Mouse (Mus musculus): Measurements from ENCODE around the gene 4930535I16Rik. TPM values are rescaled to one million over a fixed set of nuclear protein-coding genes. Genes with fewer than 3 reads are reported as not detected.
A peak's percentile ranks its signal among the peaks of the same experiment; 100 is the strongest.

The 4930535I16Rik gene
- polyA plus RNA-seq, 1 experiment: 0.26 TPM

- no peaks in the 10 kb centered on the region for H3K27me3 ChIP-seq (ENCODE audit: control insufficient read depth, insufficient read depth, low read length)
- TF ChIP-seq POLR2A (IDR thresholded peaks at IDR 0.05; ENCODE audit: control insufficient read depth, extremely low read depth, insufficient read depth, low read length, poor library complexity) (no peak), CTCF (IDR thresholded peaks at IDR 0.05; ENCODE audit: borderline replicate concordance, control insufficient read depth, extremely low read depth, insufficient read depth, low read length, poor library complexity) (no peak)
- H3K36me3 ChIP-seq (ENCODE audit: control insufficient read depth, insufficient read depth, low read length): no peaks in the 10 kb centered on the region
- H3K4me1 ChIP-seq (replicated peaks; ENCODE audit: control insufficient read depth, insufficient read depth, low read length): no peaks in the 10 kb centered on the region
- no peak overlapping the region for H3K27ac ChIP-seq (ENCODE audit: control insufficient read depth, insufficient read depth, low read length)
- no peak overlapping the region for H3K4me3 ChIP-seq (ENCODE audit: control insufficient read depth, insufficient read depth, low read length)
- WGBS: 16% methylated on average over 5 of the region's 5 CpGs
- DNase-seq: peak; percentile 35
Observed at GRCm38 (mm10) chr4:123898696-123899095, 19.1 kb downstream of the 4930535I16Rik start.

GRCm38 (mm10) chr4:123894295-123894694 is 23.5 kb downstream of the 4930535I16Rik start:
- 91% methylated on average over 4 of the region's 4 CpGs for WGBS
- H3K4me1 ChIP-seq (replicated peaks; ENCODE audit: control insufficient read depth, insufficient read depth, low read length): no peaks in the 10 kb centered on the region
- H3K36me3 ChIP-seq (ENCODE audit: control insufficient read depth, insufficient read depth, low read length): no peaks in the 10 kb centered on the region
- H3K27me3 ChIP-seq (ENCODE audit: control insufficient read depth, insufficient read depth, low read length): no peaks in the 10 kb centered on the region
- TF ChIP-seq CTCF (IDR thresholded peaks at IDR 0.05; ENCODE audit: borderline replicate concordance, control insufficient read depth, extremely low read depth, insufficient read depth, low read length, poor library complexity) (no peak), POLR2A (IDR thresholded peaks at IDR 0.05; ENCODE audit: control insufficient read depth, extremely low read depth, insufficient read depth, low read length, poor library complexity) (no peak)
- H3K4me3 ChIP-seq (ENCODE audit: control insufficient read depth, insufficient read depth, low read length): no peak overlapping the region
- no peak overlapping the region for H3K27ac ChIP-seq (ENCODE audit: control insufficient read depth, insufficient read depth, low read length)
- DNase-seq: no peak

DNA sequence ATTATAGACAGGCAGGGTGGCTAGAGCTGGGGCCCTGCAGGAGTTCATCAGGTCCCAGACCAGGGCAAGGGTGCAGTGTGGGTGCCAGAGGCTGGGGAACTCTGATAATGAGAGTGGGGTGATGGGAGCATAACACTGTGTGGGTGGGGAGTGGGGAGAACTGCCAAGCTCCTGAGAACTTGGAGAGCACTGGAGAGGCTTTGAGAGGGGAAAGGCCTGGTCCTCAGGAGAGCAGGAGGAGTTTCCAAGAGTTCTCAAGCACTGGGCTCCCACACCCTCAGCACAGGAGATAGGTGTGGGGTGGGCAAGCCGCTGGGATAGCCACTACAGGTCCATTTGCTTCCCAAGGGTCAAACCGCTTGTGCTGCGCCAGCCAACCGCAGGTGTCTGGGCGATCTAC is 24.1 kb downstream of the 4930535I16Rik start:
- TF ChIP-seq POLR2A (IDR thresholded peaks at IDR 0.05; ENCODE audit: control insufficient read depth, extremely low read depth, insufficient read depth, low read length, poor library complexity) (no peak), CTCF (IDR thresholded peaks at IDR 0.05; ENCODE audit: borderline replicate concordance, control insufficient read depth, extremely low read depth, insufficient read depth, low read length, poor library complexity) (no peak)
- Histone ChIP-seq H3K27ac (ENCODE audit: control insufficient read depth, insufficient read depth, low read length) (no peak overlapping the region), H3K36me3 (ENCODE audit: control insufficient read depth, insufficient read depth, low read length) (no peaks in the 10 kb centered on the region), H3K4me1 (replicated peaks; ENCODE audit: control insufficient read depth, insufficient read depth, low read length) (no peaks in the 10 kb centered on the region), H3K4me3 (ENCODE audit: control insufficient read depth, insufficient read depth, low read length) (no peak overlapping the region), H3K27me3 (ENCODE audit: control insufficient read depth, insufficient read depth, low read length) (no peaks in the 10 kb centered on the region)
- no peak for DNase-seq
- WGBS: 93% methylated on average over 5 of the region's 5 CpGs

Other genes starting within 250 kb of the 4930535I16Rik start
- gene Macf1, start 233.7 kb downstream of the 4930535I16Rik start, polyA plus RNA-seq (2012; rRNA removed): 104 and 121 TPM in 2 replicates
- gene Ndufs5, start 199.8 kb downstream of the 4930535I16Rik start, polyA plus RNA-seq (2012; rRNA removed): 41.9 and 44.2 TPM in 2 replicates
- gene Akirin1, start 167.7 kb downstream of the 4930535I16Rik start, polyA plus RNA-seq (2012; rRNA removed): 56.4 and 71.7 TPM in 2 replicates
- 3.3 and 4.3 TPM in 2 replicates for gene Rhbdl2, start 130.1 kb downstream of the 4930535I16Rik start, polyA plus RNA-seq (2012; rRNA removed)
- gene 4933427I04Rik, start 58.3 kb downstream of the 4930535I16Rik start, polyA plus RNA-seq (2012; rRNA removed): 0.09 TPM in 1 of 2 replicates, not detected in the other
- 17.1 and 21.0 TPM in 2 replicates for gene Mycbp, start 13.2 kb downstream of the 4930535I16Rik start, polyA plus RNA-seq (2012; rRNA removed)
- 44.6 and 46.2 TPM in 2 replicates for gene Rragc, start 576 bp downstream of the 4930535I16Rik start, polyA plus RNA-seq (2012; rRNA removed)